ENCODE assay signal across 8 mouse cellular contexts in the genomic region with DNA sequence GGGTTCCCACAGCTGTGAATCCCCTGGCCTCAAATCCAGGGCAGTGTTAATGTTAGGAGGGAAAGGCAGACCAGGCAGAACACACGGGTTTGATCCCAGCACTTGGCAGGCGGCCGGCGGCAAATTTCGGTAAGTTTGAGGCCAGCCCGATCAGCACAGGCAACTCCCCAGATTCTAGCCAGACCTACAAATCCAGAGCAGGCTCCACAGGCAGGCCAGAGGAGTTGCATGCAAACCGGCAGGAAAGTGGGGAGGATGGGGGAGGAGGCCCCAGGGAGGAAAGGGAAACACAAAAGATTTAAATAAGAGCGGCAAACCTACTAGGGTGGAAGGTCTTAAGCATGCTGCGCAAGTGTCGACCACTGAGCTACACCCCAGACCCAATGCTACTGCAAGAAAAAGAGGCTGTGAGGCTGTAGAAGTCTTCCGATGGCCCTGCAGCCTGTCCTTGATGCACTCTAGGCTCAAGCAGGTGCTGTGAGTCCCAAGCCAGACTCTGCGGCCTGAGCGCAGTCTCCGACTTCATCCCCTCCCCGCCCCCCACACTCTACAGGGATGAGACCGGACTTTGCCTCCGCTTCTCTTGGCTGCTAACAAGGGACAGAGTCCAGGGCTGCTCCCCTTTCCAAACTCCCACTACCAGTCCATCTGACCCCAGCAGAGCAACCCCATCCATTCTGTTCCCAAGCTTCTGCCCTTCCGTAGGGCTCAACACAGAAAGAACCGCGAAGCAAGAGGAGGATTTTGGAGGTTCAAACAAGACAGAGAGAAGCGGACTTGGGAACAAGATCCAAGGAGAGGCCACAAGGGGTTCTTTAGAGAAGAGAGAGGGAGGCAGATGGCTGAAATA. TPM values are rescaled to one million over a fixed set of nuclear protein-coding genes. Genes with fewer than 3 reads are reported as not detected.
A peak's percentile ranks its signal among the peaks of the same experiment; 100 is the strongest.
DNase-seq lines count a peak whose midpoint lies in the region; ATAC-seq and TF ChIP-seq lines count a peak whose summit lies in the region.
"Had no signal": no experiment of that assay in that cellular context is flagged by ENCODE, and none has a peak within 500 bp of the region (broad histone marks: within the 10 kb centered on the region; RNA-seq: fewer than 3 reads in every experiment).

No protein-coding gene starts in this region.

- H3K4me3 ChIP-seq in heart, postnatal 0 days (ENCODE audit: low read depth, low read length): no peak overlapping the region
- H3K4me3 ChIP-seq in embryonic facial prominence, embryonic 12.5 days: no peak overlapping the region
- H3K4me3 ChIP-seq in neural tube, embryonic 12.5 days: no peak overlapping the region

- H3K4me2 ChIP-seq in heart, postnatal 0 days (ENCODE audit: low read depth, low read length): peak overlapping the region; percentile 28; the same call in 1 of the 2 replicates
- H3K4me2 ChIP-seq in embryonic facial prominence, embryonic 12.5 days (replicated peaks): peak overlapping the region; percentile 24
- H3K4me2 ChIP-seq in neural tube, embryonic 12.5 days (replicated peaks): peak overlapping the region; percentile 31

- H3K9ac ChIP-seq in heart, postnatal 0 days (replicated peaks; ENCODE audit: low read depth, low read length): peak overlapping the region; percentile 28; the same call in 1 of the 2 replicates
- peak overlapping the region; percentile 7 for H3K9ac ChIP-seq in embryonic facial prominence, embryonic 12.5 days
- 0 out of 2 replicates have a peak overlapping the region, but pooled peaks have one; percentile 29 for H3K9ac ChIP-seq in neural tube, embryonic 12.5 days

- no peak overlapping the region for H3K27ac ChIP-seq in heart, postnatal 0 days (ENCODE audit: low read depth)
- H3K27ac ChIP-seq in embryonic facial prominence, embryonic 12.5 days: 0 out of 2 replicates have a peak overlapping the region, but pooled peaks have one; percentile 26
- no peak overlapping the region for H3K27ac ChIP-seq in neural tube, embryonic 12.5 days

- no peaks in the 10 kb centered on the region for H3K36me3 ChIP-seq in heart, postnatal 0 days (replicated peaks; ENCODE audit: control insufficient read depth, insufficient read depth, low read length)
- H3K36me3 ChIP-seq in embryonic facial prominence, embryonic 12.5 days: no peaks in the 10 kb centered on the region
- H3K36me3 ChIP-seq in neural tube, embryonic 12.5 days: no peaks in the 10 kb centered on the region

- TF ChIP-seq CTCF in heart, postnatal 0 days (IDR thresholded peaks at IDR 0.05; ENCODE audit: low read depth): no peak

- H3K9me3 ChIP-seq in heart, postnatal 0 days (replicated peaks; ENCODE audit: control insufficient read depth, low read length): 0 out of 2 replicates have a peak, but pooled peaks cover 6% of the 10 kb centered on the region
- peaks cover 4% of the 10 kb centered on the region; the same call in 1 of the 2 replicates for H3K9me3 ChIP-seq in embryonic facial prominence, embryonic 12.5 days
- H3K9me3 ChIP-seq in neural tube, embryonic 12.5 days: peaks cover 6% of the 10 kb centered on the region

- ATAC-seq in heart, postnatal 0 days (ENCODE audit: insufficient read depth, low read depth): no peak
- ATAC-seq in embryonic facial prominence, embryonic 12.5 days (ENCODE audit: insufficient number of reproducible peaks, insufficient read depth, low FRiP score, low TSS enrichment): no peak
- ATAC-seq in neural tube, embryonic 12.5 days (ENCODE audit: low FRiP score, low read depth): no peak

- no peak for TF ChIP-seq EP300 in heart, postnatal 0 days (IDR thresholded peaks at IDR 0.05; ENCODE audit: low read depth)

- WGBS in heart, postnatal 0 days: 33% methylated on average over 21 of the region's 21 CpGs
- WGBS in embryonic facial prominence, embryonic 12.5 days: 8% methylated on average over 21 of the region's 21 CpGs
- WGBS in neural tube, embryonic 12.5 days: 13% methylated on average over 21 of the region's 21 CpGs

- no peak for DNase-seq in heart, postnatal 0 days (ENCODE audit: low spot score)
- DNase-seq in heart, postnatal 4 days: no peak
- DNase-seq in kidney, postnatal 10 days: peak; percentile 83
- DNase-seq in left cerebral cortex, postnatal 10 days (ENCODE audit: extremely low spot score in 1 of 2, low spot score in 2 of 2): no peak
- DNase-seq in ovary, postnatal 14 days (ENCODE audit: low spot score): no peak
- DNase-seq: cerebellum, adult 11-12 months had no signal

- 0 out of 2 replicates have a peak, but pooled peaks cover 4% of the 10 kb centered on the region for H3K27me3 ChIP-seq in heart, postnatal 0 days (ENCODE audit: control insufficient read depth, insufficient read depth, low read length)
- H3K27me3 ChIP-seq in embryonic facial prominence, embryonic 12.5 days: peaks cover 24% of the 10 kb centered on the region
- H3K27me3 ChIP-seq in neural tube, embryonic 12.5 days (replicated peaks): peaks cover 20% of the 10 kb centered on the region

- H3K4me1 ChIP-seq in heart, postnatal 0 days (ENCODE audit: control insufficient read depth, insufficient read depth): peaks cover 8% of the 10 kb centered on the region; the same call in 1 of the 2 replicates
- peaks cover 15% of the 10 kb centered on the region; the same call in 1 of the 2 replicates for H3K4me1 ChIP-seq in embryonic facial prominence, embryonic 12.5 days
- H3K4me1 ChIP-seq in neural tube, embryonic 12.5 days: peaks cover 8% of the 10 kb centered on the region

- intact Hi-C loops in left cerebral cortex, postnatal 10 days (cut with DNase I): no loop called here

RNA-seq across cellular contexts. Expression of gene Qprt, which starts 0.7 kb away (rescaled TPM):
- total RNA-seq in heart, postnatal 0 days (2014; rRNA removed; ENCODE audit: low replicate concordance): 0.42 and 2.3 TPM in 2 replicates
- 0.88 and 1.1 TPM in 2 replicates for polyA plus RNA-seq in heart, postnatal 0 days (2015; fragmentation: Nextera tagmentation; extraction: Ambion mirVana)
- under 1 TPM; 0.19 to 0.20 TPM for total RNA-seq in heart, postnatal 4 days (2021)
- polyA plus RNA-seq in embryonic facial prominence, embryonic 12.5 days (2016; fragmentation: Nextera tagmentation; extraction: Ambion mirVana): 2.1 and 2.4 TPM in 2 replicates
- polyA plus RNA-seq in neural tube, embryonic 12.5 days (2016; fragmentation: Nextera tagmentation; extraction: Ambion mirVana): 1.2 and 2.1 TPM in 2 replicates
- total RNA-seq in left cerebral cortex, postnatal 10 days (2021): under 1 TPM in 1 of 2 experiments, not detected in 1; 0.22 TPM

RNA-seq across cellular contexts. Expression of gene Spn, which starts 16.3 kb away (rescaled TPM):
- total RNA-seq in heart, postnatal 0 days (2014; rRNA removed; ENCODE audit: low replicate concordance): 0.19 and 1.3 TPM in 2 replicates
- polyA plus RNA-seq in heart, postnatal 0 days (2015; fragmentation: Nextera tagmentation; extraction: Ambion mirVana): 0.10 and 0.18 TPM in 2 replicates
- under 1 TPM; 0.38 to 0.67 TPM for total RNA-seq in heart, postnatal 4 days (2021)
- 0.13 TPM in 1 of 2 replicates, not detected in the other for polyA plus RNA-seq in embryonic facial prominence, embryonic 12.5 days (2016; fragmentation: Nextera tagmentation; extraction: Ambion mirVana)
- 0.15 and 0.34 TPM in 2 replicates for polyA plus RNA-seq in neural tube, embryonic 12.5 days (2016; fragmentation: Nextera tagmentation; extraction: Ambion mirVana)
- total RNA-seq in left cerebral cortex, postnatal 10 days (2021): under 1 TPM; 0.11 to 0.12 TPM

RNA-seq across cellular contexts. Expression of gene AI467606, which starts 30.1 kb away (rescaled TPM):
- total RNA-seq in heart, postnatal 0 days (2014; rRNA removed; ENCODE audit: low replicate concordance): 0.50 and 5.4 TPM in 2 replicates
- polyA plus RNA-seq in heart, postnatal 0 days (2015; fragmentation: Nextera tagmentation; extraction: Ambion mirVana): 0.89 and 0.94 TPM in 2 replicates
- total RNA-seq in heart, postnatal 4 days (2021): under 1 TPM; 0.71 to 0.74 TPM
- polyA plus RNA-seq in embryonic facial prominence, embryonic 12.5 days (2016; fragmentation: Nextera tagmentation; extraction: Ambion mirVana): 1.3 and 1.5 TPM in 2 replicates
- 0.88 and 1.2 TPM in 2 replicates for polyA plus RNA-seq in neural tube, embryonic 12.5 days (2016; fragmentation: Nextera tagmentation; extraction: Ambion mirVana)
- total RNA-seq in left cerebral cortex, postnatal 10 days (2021): 1 to 10 TPM; 1.4 to 2.1 TPM

RNA-seq across cellular contexts. Expression of gene Zg16, which starts 34.2 kb away (rescaled TPM):
- not detected in 2 replicates for total RNA-seq in heart, postnatal 0 days (2014; rRNA removed; ENCODE audit: low replicate concordance)
- 0.33 TPM in 1 of 2 replicates, not detected in the other for polyA plus RNA-seq in heart, postnatal 0 days (2015; fragmentation: Nextera tagmentation; extraction: Ambion mirVana)
- not detected for total RNA-seq in heart, postnatal 4 days (2021)
- not detected in 2 replicates for polyA plus RNA-seq in embryonic facial prominence, embryonic 12.5 days (2016; fragmentation: Nextera tagmentation; extraction: Ambion mirVana)
- polyA plus RNA-seq in neural tube, embryonic 12.5 days (2016; fragmentation: Nextera tagmentation; extraction: Ambion mirVana): not detected in 2 replicates
- not detected for total RNA-seq in left cerebral cortex, postnatal 10 days (2021)
